Mouse (Mus musculus) layer of hippocampus, adult 11-12 months (tissue): ENCODE measurements around the gene Uvrag.

Experiments used
- DNase-seq: peaks from one replicate; pipeline ENCODE4 v3.0.0; 2022; ENCODE audit warnings: low spot score

The Uvrag gene

DNA sequence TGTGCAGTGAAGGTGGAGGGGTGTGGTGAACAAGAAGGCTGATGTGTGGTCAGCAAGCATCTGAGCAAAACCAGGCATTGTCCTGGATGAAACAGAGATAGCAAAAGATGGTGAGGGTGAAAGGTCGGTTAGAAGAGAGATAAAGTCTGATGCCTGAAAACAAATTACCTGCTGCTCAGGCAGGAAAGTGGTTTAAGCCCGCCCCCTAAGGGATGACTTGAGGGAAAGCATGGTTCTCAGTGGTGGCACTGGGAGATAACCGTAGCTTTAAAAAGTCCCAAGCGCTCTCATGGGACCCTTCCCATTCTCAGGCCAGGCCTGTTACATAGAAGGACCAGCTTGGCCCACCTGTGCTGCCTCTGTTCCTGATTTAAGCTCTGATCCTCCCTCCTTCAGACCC is 119.7 kb downstream of the Uvrag start:
- no peak for DNase-seq

DNA sequence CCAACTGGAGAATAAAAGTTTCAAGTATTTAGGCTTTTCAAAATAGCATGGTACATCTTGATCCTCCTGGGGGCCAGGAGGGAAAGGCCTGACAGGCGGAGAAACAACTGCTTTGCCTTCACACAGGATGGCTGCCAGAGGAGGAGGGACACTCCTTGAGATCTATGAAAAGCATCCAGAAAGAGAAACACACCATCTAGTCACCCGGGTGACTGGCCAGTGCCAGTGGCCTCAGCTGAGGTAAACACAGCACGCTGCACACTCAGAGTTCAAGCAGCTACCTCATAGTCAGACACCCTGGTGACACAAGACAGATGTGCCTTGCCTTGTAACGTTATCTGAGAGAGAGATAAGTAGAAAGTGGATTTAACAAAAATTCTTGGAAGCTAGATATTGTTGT is 120.6 kb downstream of the Uvrag start:
- DNase-seq, result no peak

- DNase-seq, result no peak
Measured at GRCm38 (mm10) chr7:99017224-99017844, 123.6 kb downstream of the Uvrag start.

GRCm38 (mm10) chr7:99015914-99016313 is 125.0 kb downstream of the Uvrag start:
- no peak for DNase-seq

DNA sequence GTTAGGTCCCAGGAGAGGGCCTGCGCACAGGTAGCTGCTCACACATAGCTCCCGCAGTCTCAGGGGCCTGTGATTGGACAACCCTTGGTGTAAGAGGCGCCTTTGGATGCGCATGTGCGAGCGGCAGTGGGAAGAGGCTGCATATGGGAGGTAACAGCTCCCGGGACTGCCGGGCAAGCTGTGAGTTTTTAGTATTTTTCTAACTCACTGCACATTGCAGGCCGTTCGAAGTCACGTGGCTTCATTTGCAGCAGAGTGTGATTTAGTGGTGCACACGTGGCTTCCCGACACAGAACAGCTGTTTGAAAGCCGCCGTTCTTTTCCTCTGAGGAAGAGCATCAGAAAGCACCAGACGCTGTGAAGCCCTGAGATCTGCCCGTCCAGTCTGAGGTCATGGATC is 125.5 kb downstream of the Uvrag start:
- DNase-seq, result peak; percentile 51

- DNase-seq, result no peak
Measured at GRCm38 (mm10) chr7:99014620-99015019, 126.3 kb downstream of the Uvrag start.

DNA sequence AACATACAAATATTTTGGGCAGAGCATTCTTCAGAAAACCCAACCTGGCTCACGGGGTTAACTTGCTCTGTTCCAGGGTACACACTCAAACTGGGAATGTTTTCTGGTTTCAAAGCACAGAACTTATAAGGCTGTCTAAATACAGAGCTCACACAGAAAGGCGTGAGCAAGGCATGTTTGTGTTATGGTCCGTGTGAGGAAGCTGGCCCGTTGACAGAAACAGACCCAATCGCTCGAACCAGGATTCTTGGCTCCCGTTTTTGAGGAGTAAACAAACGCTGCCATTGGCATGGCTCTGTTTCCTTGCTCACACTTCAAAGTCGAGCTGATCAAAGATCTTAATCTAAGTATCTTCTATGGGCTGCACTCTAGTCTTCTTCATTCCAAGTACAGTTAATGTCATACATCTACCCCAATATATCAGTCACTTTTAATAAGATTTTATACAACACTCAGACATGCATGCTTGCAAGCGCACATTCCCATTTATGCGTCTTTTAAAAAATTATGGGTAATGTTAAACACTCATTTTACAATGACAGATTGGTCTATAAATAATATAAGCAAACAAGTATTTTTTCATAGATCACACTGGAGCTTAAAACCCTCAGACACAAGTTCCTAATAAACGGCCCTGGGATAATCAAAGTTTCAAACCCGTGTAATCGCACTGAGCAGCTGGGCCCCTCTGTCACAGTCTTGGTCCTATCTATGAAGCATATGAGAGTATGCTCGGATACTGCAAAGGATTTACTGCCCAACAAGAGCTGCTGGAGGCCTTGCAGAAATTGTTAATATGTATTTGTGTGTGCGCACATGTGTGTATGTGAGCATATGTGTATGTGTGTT is 133.2 kb downstream of the Uvrag start:
- DNase-seq, result no peak

DNA sequence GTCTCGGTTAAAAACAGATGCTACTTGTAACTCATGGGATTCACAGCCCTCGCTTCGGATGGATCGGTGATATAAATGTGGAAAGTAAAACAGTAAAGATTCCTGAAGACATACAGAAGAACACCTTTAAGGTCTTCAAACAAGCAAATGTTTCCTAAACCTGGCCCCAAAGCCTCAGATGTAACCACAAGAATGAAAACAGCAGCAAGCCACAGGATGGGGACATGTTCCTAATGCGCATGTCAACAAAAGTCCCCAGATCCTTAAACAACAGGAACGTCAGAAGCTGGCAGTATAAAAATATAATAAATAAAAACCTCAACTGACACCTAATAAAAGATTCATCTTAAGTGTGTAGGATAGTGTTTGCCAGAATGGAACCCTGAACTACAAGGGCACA is 137.7 kb downstream of the Uvrag start:
- no peak for DNase-seq

DNA sequence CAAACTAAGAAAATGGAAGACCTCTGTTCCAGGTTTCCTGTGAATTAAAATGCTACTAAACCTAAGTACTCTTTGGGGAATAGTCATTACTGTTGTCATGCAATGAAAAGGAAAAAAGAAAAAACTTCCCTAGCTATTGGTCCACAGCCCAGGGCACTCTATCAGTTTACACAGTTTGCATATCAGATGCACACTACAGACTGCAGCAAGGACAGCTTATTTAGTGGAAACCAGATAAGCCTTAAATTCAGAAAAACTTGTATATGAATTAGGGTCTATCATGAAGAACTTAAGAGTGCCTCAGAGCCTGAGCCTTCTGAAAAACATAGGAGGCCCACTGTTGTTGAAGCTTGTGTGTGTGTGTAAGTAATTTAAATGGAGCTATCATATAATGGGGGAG is 142.2 kb downstream of the Uvrag start:
- no peak for DNase-seq

GRCm38 (mm10) chr7:98997760-98998159 is 143.2 kb downstream of the Uvrag start:
- no peak for DNase-seq

DNA sequence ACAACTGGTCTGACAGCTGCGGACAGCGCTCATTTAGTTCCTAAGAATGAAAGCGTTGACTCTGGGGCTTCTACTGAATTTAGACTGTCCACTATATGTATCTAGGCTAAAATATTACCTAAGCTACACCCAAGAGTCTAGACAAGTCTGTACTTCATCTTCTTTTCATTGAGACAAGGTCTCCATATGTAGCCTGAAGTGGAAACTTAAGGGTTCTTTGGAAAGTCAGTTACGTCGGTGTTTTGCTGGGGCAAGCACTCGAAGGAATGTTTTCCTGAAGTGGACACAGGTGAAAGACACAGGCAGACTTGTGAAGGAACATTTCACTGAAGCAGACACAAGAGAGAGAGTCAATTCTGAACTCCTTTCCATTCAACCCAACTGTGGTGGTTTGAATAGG is 144.2 kb downstream of the Uvrag start:
- DNase-seq, result no peak

GRCm38 (mm10) chr7:98995126-98995727 is 145.7 kb downstream of the Uvrag start:
- DNase-seq, result no peak

GRCm38 (mm10) chr7:98994137-98994536 is 146.8 kb downstream of the Uvrag start:
- DNase-seq, result no peak

- no peak for DNase-seq
Measured at GRCm38 (mm10) chr7:98993395-98993794, 147.5 kb downstream of the Uvrag start.

- no peak for DNase-seq
Measured at GRCm38 (mm10) chr7:98991204-98991761, 149.7 kb downstream of the Uvrag start.

DNA sequence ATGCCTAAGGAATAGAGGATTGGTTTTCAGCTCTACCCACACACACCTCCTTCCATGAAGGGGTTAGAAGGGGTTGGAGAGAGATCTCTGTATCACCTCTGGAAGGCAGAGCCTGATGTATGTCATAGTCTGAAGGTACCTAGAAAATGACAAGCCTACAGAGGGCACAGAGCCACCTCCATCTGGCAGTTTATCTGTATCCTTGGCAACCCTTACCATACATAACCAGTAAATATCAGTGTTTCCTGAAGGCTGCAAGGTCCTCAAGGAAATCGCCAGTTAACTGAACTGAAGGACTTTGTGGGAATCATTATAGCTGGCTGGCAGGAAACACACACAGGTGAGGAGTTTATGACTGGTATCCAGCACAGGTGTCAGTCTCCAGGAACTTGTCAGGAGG is 150.4 kb downstream of the Uvrag start:
- no peak for DNase-seq

DNA sequence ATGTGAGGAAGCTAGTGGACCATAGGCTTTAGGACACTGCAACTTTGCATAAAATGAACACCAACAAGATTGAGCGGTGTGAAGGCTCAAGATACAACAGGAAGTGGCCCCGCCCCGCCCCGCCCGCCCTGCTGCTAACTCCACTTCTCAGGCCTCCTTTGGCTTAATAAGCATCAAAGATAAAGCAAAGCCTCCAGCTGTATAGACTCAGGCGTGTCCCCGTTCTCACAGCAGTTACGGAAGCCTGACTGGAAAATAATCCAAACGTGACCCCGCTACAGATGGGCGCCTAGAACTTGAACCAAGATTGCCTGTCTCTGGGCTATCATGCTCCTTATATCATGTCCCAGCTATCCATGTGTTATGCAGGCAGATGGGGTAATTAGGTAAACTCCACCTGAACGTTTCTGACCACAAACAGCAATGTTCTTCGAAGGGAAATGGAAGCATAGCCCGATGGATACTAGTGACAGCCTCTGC is 153.9 kb downstream of the Uvrag start:
- DNase-seq, result no peak

GRCm38 (mm10) chr7:98985935-98986334 is 155.0 kb downstream of the Uvrag start:
- DNase-seq, result no peak

GRCm38 (mm10) chr7:98985489-98985888 is 155.5 kb downstream of the Uvrag start:
- no peak for DNase-seq

DNA sequence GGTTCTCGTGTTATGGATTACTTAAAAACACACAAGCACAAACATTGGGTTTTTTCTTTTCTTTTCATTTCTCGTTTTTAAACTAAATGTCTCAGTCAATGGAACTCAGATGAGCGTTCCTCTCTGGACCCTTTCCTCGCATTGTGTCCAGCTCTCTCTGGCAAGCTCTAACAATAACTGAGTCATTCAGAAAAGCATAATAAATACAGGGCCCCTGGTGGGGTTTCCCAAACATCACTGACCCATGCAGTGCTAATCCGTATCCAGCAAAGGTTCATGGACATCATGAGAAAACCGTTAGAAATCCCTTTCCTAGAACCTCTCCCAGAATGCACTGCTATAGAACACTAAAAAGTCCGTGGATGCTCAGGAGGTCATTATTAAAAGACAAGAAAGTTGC is 156.6 kb downstream of the Uvrag start:
- DNase-seq, result no peak

DNA sequence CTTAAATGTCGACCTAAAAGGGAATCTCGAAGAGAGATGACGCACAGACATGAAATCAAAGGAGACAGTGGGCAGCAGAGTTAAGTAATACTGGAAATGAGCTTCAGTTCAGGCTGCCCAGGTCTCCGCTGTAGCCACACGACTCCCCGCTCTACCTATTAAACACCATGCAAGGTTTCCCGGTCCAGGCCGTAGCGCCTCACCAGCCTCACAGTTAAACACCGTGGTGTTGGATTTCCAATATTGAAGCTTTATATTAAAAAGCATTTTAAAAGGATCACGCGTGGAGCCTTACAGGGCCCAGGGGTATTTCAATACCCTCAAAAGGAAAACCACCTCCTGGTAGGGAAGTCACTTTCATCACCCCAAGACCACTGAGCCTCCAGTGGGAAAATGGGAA is 157.9 kb downstream of the Uvrag start:
- no peak for DNase-seq

DNA sequence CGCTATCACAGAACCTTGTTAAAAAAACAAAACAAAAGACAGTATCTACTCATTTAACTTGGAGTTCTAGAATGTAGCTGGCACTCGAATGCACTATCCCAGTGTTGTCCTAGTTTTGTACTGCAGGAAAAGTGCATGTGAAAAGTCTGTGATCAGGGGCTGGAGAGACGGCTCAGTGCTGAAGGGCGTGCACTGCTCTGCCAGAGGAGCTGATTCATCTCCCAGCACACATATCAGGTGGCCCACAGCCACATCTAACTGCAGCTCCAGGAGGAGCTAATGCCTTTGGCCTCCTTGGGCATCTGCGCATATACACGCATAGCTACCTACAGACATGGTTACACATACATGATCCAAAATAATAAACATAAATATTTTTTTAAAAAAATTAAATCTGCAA is 159.5 kb downstream of the Uvrag start:
- no peak for DNase-seq
